Mouse (Mus musculus): ENCODE measurements around the gene Rhbg. TPM values are rescaled to one million over a fixed set of nuclear protein-coding genes. Genes with fewer than 3 reads are reported as not detected.
"Not testable (repeated sequence)": the region's sequence is repeated elsewhere in the genome, so short reads cannot be mapped to it uniquely, and the experiment has no call there.

Rhbg gene
- total RNA-seq, 2 experiments from 2014 or later, result 11.2 to 17.8 TPM

GRCm38 (mm10) chr3:88268014-88268413 is 13.5 kb upstream of the Rhbg start:
- not testable (repeated sequence) for DNase-seq (ENCODE audit: low spot score in 2 of 2)

- DNase-seq (ENCODE audit: low spot score in 2 of 2), result no peak
Observed at GRCm38 (mm10) chr3:88262346-88262745, 7.8 kb upstream of the Rhbg start.

DNA sequence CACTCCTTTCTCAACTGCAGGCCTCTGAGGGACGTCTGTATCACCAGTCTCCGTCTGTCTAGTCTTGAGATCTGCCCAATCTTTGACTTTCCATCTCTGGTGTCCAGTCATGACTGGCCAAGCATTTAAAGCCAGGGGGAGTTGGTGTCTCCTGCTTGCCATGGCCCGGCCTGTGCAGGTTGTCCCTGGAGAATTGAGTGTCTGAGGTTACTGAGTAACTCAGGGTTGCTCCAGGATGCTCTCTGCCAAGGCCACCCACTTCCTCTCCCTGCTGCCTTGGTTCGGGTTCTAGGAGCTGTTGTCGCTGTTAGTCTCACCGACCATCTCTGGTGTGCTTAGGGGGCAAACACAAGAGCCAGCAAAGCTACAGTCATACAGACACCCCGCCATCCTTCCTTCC is 1.9 kb upstream of the Rhbg start:
- DNase-seq (ENCODE audit: low spot score in 2 of 2), result no peak

DNA sequence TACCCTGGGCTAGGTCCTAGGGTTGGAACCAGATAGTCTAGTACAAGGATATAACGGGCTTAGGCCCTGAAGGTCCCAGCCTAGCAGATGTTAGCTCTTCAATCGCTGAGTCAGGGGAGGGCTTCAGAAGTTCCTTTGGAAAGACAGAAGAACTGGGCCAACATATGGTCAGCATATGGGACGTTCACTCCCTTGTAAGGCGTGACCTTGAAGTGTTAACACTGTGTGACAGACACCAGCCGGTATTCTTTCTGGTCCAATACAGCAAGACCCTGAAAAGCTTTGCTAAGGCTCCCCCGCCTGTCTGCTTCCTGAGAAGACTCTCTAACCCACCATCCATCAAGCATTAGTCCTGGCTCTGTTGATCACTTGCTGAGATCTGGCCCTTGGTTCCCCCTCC is 1.4 kb upstream of the Rhbg start:
- no peak for DNase-seq (ENCODE audit: low spot score in 2 of 2)

- DNase-seq (ENCODE audit: low spot score in 2 of 2), result no peak
Observed at GRCm38 (mm10) chr3:88252739-88253138, 1.8 kb downstream of the Rhbg start.

- no peak for DNase-seq (ENCODE audit: low spot score in 2 of 2)
Observed at GRCm38 (mm10) chr3:88248406-88248805, 6.1 kb downstream of the Rhbg start.

DNA sequence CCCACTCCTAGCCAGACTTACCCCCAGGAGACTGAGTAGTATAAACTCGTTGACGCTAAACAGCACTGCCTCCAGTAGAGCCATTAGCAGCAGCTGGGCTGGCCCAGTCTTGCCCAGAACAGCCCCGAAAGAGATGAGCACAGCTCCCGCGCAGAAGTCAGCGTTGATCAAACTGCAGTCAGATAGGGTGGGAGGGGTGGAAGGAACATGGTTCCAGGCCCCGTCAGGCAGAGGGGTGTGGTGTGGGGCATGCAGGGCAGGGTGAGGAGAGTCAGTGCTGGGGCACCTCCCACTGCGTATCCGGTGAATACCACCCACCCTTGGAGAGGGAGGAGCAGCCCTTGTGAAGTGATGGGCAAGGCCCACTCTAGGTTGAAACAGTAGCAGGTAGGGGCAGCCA is 6.8 kb downstream of the Rhbg start:
- DNase-seq (ENCODE audit: low spot score in 2 of 2), result no peak

GRCm38 (mm10) chr3:88245811-88246210 is 8.7 kb downstream of the Rhbg start:
- peak; percentile 76 to 85 for DNase-seq (ENCODE audit: low spot score in 2 of 2)

- peak; percentile 39 to 49 for DNase-seq (ENCODE audit: low spot score in 2 of 2)
Observed at GRCm38 (mm10) chr3:88244071-88244470, 10.4 kb downstream of the Rhbg start.

- peak; percentile 74 to 79 for DNase-seq (ENCODE audit: low spot score in 2 of 2)
Observed at GRCm38 (mm10) chr3:88242531-88242930, 12.0 kb downstream of the Rhbg start.

- DNase-seq (ENCODE audit: low spot score in 2 of 2), result no peak
Observed at GRCm38 (mm10) chr3:88241045-88241786, 13.3 kb downstream of the Rhbg start.

DNA sequence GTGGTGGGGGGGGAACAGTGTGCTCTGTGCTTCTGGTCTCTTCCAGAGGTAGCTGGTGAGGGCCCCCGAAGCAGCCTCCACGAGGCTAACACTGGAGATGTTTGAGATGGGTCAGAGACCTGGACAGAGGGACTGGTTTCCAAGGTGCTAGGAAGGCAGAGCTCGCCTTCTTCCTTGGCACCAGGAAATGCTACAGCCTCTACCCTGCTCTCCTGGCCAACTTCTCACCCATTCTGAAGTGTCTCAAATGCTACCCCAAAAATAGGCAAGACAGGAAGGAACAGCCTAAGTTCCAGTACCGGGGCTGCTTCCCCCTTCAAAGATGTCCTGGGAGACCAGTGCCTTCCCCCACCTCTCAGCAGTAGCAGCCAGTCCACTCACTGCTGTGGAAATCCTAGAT is 15.1 kb downstream of the Rhbg start:
- DNase-seq (ENCODE audit: low spot score in 2 of 2), result no peak

GRCm38 (mm10) chr3:88238866-88239391 is 15.6 kb downstream of the Rhbg start:
- DNase-seq (ENCODE audit: low spot score in 2 of 2), result no peak

DNA sequence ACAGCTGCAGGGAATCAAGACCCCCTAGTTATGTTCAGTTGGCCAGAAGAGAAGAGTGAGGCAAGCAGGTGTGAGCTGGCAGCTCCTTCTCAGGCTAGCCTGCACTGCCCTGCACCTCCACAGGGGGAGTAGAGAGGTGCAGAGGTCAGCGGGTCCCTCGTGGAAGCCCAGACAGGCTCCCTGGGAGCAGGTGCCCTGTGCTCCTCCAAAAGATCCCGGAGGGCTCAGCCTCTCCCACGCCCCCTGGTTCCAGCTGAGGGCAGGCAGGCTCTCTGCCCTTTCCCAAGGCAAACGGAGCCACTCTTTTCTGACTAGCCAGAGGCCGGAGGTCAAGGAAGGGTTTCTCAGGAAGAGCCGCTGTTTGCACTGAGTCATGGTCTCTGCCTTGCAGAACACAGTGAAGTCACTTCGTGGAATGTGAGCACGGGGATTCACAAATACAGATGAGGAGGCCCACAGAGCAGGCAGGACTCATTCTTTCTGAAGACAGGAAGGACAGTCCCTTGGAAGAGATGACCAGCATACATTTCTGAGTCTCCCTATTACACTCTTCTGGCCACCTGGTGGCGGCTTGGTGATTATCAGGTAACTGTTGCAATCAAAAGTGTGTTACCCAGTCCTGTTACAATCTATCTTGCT is 16.8 kb downstream of the Rhbg start:
- DNase-seq (ENCODE audit: low spot score in 2 of 2), result peak in 1 of 2 experiments; percentile 18

- no peak for DNase-seq (ENCODE audit: low spot score in 2 of 2)
Observed at GRCm38 (mm10) chr3:88237161-88237555, 17.4 kb downstream of the Rhbg start.

DNA sequence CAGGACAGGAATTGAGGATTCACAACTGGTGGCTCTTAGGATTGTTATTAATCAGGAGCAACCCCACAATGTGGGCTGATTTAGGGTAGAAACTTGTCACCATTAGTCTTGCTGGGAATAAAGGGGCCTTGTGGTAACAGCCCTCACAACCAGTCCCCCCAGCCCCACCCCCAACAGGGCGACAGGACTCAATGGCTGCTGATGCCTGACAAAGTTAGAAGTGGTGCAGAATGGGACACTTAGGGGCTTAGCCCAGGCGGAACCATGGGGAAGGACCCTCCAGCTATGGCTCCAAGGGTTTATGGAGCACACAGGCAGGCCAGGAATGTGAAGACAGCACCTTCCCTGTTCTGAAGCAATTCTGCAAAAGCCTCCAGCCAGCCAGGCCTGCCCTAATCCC is 18.9 kb downstream of the Rhbg start:
- DNase-seq (ENCODE audit: low spot score in 2 of 2), result no peak

DNA sequence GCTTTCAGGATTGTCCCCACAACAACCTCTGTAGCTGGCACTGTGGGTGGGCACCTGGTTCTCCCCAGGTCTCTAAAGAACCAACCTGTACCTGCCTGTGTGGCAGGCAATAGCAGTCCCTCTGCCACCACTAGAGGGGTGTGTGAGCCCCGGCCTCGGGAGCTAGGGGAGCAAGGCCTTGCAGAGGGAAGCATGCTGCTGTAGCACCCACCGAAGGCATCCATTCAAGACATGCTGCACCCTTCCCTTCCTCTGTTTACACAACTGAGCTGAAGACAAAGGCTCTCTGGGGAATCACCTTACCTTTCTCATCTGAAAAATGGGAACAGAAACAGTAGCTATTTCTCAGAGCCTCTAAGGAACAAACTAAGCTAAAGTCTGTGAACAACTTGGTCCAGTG is 19.3 kb downstream of the Rhbg start:
- DNase-seq (ENCODE audit: low spot score in 2 of 2), result no peak

DNA sequence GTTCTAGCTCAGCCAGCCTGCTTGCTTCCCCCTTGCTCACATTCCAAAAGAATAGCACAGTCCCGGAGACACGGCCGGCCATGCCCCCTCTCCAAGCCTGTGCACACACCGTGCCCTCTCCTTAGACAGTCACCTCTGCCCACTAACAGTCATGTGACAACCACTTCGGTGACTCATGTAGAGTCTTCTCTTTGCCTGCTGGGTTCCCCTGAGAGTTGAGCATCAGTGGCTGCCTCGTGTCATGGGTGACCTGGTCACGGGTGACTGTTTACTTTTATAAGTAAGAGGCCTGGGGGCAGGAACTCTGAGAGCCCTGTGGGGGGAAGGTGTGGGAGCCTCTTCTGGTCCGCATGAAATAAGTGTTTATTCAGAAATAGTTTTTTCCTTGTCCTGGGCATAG is 20.5 kb downstream of the Rhbg start:
- DNase-seq (ENCODE audit: low spot score in 2 of 2), result no peak

DNA sequence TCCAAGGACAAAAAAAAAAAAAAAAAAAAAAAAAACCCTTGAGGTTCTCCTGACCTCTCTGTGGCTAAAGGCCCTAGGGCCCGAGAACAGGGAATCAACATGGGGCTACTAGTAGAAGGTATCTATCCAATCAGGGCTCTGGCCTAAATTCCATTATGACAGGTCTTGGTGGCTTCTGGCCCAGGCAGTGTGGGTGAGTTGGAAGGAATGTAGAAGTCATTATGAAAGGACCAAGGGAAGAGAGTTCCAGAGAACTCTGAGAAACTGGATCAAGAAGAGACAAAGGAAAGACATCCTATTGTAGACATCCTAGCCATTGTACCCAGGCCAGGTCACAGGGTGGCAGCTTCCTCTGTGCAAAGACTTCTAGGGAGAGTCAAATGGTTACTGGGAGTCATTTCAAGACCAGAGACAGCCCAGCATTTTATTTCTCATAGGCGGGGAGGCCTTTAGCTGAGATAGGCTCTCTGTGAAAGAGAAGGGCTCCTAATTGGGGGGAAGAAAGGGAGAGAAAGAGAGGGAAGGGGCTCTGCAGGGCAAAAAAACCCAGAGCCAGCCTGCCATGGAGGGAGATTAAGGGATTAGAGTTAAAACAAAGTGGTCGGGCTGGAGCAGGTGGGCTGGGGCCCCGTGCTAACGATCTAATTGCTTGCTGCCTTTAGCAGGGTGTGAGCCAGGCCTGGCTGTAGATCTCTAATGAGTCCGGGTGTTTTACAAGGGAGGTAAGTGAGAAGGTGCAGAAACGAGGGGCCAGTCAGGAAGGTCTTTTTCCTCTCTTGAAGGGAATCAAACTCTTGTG is 21.5 kb downstream of the Rhbg start:
- DNase-seq (ENCODE audit: low spot score in 2 of 2), result no peak

- no peak for DNase-seq (ENCODE audit: low spot score in 2 of 2)
Observed at GRCm38 (mm10) chr3:88232301-88232702, 22.2 kb downstream of the Rhbg start.

DNA sequence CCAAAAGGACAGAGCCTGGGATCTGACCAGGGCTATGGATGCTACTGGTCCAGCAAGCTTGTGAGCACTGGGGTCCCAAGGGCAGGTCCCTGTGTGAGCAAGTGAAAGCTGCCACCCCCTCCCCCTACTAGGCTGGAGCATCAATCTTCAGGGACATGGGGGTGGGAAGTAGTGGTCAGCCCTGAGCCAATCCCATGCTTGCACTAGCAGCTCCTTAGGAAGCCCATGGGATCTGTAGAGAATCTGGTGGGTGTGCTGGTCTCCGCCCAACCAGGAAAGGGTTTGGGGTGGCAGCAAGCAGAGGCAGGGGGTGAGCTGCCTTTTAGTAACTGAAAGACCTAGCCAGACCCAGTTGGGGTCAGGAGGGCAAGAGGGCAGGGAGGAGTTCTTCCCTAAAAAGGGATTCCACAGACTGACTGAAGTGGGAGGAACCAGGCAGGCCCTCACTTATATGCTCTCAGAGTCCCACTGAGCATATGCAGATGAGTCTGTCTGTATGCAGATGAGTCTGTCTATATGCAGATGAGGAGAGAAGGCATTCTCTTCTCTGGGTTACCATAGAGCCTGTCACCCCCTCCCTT is 23.4 kb downstream of the Rhbg start:
- no peak for DNase-seq (ENCODE audit: low spot score in 2 of 2)

Data from adrenal gland, adult 18-20 months (tissue).